Mouse (Mus musculus): ENCODE measurements around the gene Kcnk5. TPM values are rescaled to one million over a fixed set of nuclear protein-coding genes. Genes with fewer than 3 reads are reported as not detected.
A peak's percentile ranks its signal among the peaks of the same experiment; 100 is the strongest.

Gene Kcnk5
- polyA plus RNA-seq, 1 experiment from 2014 or later = 4.9 TPM

- 64% methylated on average over 1 of the region's 1 CpGs for WGBS
- no peak for DNase-seq (ENCODE audit: low spot score)
Observed at GRCm38 (mm10) chr14:20168478-20168877, 13.1 kb downstream of the Kcnk5 start.

GRCm38 (mm10) chr14:20168054-20168453, 13.6 kb downstream of the Kcnk5 start:
- no peak overlapping the region for H3K9ac ChIP-seq (ENCODE audit: low read depth, low read length)
- H3K36me3 ChIP-seq (ENCODE audit: control insufficient read depth, insufficient read depth, low read length) = no peaks in the 10 kb centered on the region
- H3K27ac ChIP-seq (replicated peaks; ENCODE audit: low read depth, low read length) = no peak overlapping the region
- WGBS = 92% methylated on average over 2 of the region's 2 CpGs
- H3K4me3 ChIP-seq (ENCODE audit: low read depth, low read length) = no peak overlapping the region
- DNase-seq (ENCODE audit: low spot score) (no peak), ATAC-seq (ENCODE audit: low read depth) (no peak)
- no peaks in the 10 kb centered on the region for H3K9me3 ChIP-seq (ENCODE audit: control insufficient read depth, low read length)
- peaks cover 3% of the 10 kb centered on the region; the same call in 1 of the 2 replicates for H3K4me1 ChIP-seq (ENCODE audit: control insufficient read depth, insufficient read depth, low read length)
- no peak overlapping the region for H3K4me2 ChIP-seq (ENCODE audit: low read depth, low read length)
- H3K27me3 ChIP-seq (replicated peaks; ENCODE audit: control insufficient read depth, insufficient read depth, low read length) = no peaks in the 10 kb centered on the region

More at GRCm38 (mm10) chr14:20168478-20168877, 13.1 kb downstream of the Kcnk5 start:
- Histone ChIP-seq H3K36me3 (ENCODE audit: control insufficient read depth, insufficient read depth, low read length) (no peaks in the 10 kb centered on the region), H3K9me3 (ENCODE audit: control insufficient read depth, low read length) (no peaks in the 10 kb centered on the region), H3K4me2 (ENCODE audit: low read depth, low read length) (no peak overlapping the region), H3K4me3 (ENCODE audit: low read depth, low read length) (no peak overlapping the region), H3K27ac (replicated peaks; ENCODE audit: low read depth, low read length) (no peak overlapping the region), H3K27me3 (replicated peaks; ENCODE audit: control insufficient read depth, insufficient read depth, low read length) (no peaks in the 10 kb centered on the region), H3K9ac (ENCODE audit: low read depth, low read length) (no peak overlapping the region), H3K4me1 (ENCODE audit: control insufficient read depth, insufficient read depth, low read length) (no peaks in the 10 kb centered on the region)
- ATAC-seq (ENCODE audit: low read depth) = no peak

- ATAC-seq (ENCODE audit: low read depth) = no peak
- no peaks in the 10 kb centered on the region for H3K27me3 ChIP-seq (replicated peaks; ENCODE audit: control insufficient read depth, insufficient read depth, low read length)
- no peak overlapping the region for H3K4me3 ChIP-seq (ENCODE audit: low read depth, low read length)
- no peak overlapping the region for H3K27ac ChIP-seq (replicated peaks; ENCODE audit: low read depth, low read length)
- no peak overlapping the region for H3K9ac ChIP-seq (ENCODE audit: low read depth, low read length)
- no peak overlapping the region for H3K4me2 ChIP-seq (ENCODE audit: low read depth, low read length)
- 60% methylated on average over 1 of the region's 1 CpGs for WGBS
- no peaks in the 10 kb centered on the region for H3K9me3 ChIP-seq (ENCODE audit: control insufficient read depth, low read length)
- peak; percentile 34 for DNase-seq (ENCODE audit: low spot score)
- H3K4me1 ChIP-seq (ENCODE audit: control insufficient read depth, insufficient read depth, low read length) = peaks cover 13% of the 10 kb centered on the region
- no peaks in the 10 kb centered on the region for H3K36me3 ChIP-seq (ENCODE audit: control insufficient read depth, insufficient read depth, low read length)
Observed at GRCm38 (mm10) chr14:20165413-20165812, 16.2 kb downstream of the Kcnk5 start.

- 89% methylated on average over 7 of the region's 7 CpGs for WGBS
- H3K36me3 ChIP-seq (ENCODE audit: control insufficient read depth, insufficient read depth, low read length) = no peaks in the 10 kb centered on the region
- peaks cover 15% of the 10 kb centered on the region for H3K4me1 ChIP-seq (ENCODE audit: control insufficient read depth, insufficient read depth, low read length)
Observed at GRCm38 (mm10) chr14:20164438-20164837, 17.2 kb downstream of the Kcnk5 start.

GRCm38 (mm10) chr14:20162686-20163085, 18.9 kb downstream of the Kcnk5 start:
- Histone ChIP-seq H3K4me1 (ENCODE audit: control insufficient read depth, insufficient read depth, low read length) (peaks cover 19% of the 10 kb centered on the region), H3K9me3 (ENCODE audit: control insufficient read depth, low read length) (no peaks in the 10 kb centered on the region), H3K9ac (ENCODE audit: low read depth, low read length) (no peak overlapping the region), H3K4me2 (ENCODE audit: low read depth, low read length) (no peak overlapping the region), H3K4me3 (ENCODE audit: low read depth, low read length) (no peak overlapping the region), H3K27ac (replicated peaks; ENCODE audit: low read depth, low read length) (0 out of 2 replicates have a peak overlapping the region, but pooled peaks have one; percentile 39), H3K36me3 (ENCODE audit: control insufficient read depth, insufficient read depth, low read length) (no peaks in the 10 kb centered on the region), H3K27me3 (replicated peaks; ENCODE audit: control insufficient read depth, insufficient read depth, low read length) (no peaks in the 10 kb centered on the region)
- DNase-seq (ENCODE audit: low spot score) (peak; percentile 51), ATAC-seq (ENCODE audit: low read depth) (peak; percentile 39)
- WGBS = 49% methylated on average over 6 of the region's 6 CpGs

More at GRCm38 (mm10) chr14:20164438-20164837, 17.2 kb downstream of the Kcnk5 start:
- H3K27ac ChIP-seq (replicated peaks; ENCODE audit: low read depth, low read length) = no peak overlapping the region
- no peaks in the 10 kb centered on the region for H3K27me3 ChIP-seq (replicated peaks; ENCODE audit: control insufficient read depth, insufficient read depth, low read length)
- DNase-seq (ENCODE audit: low spot score) = no peak
- ATAC-seq (ENCODE audit: low read depth) = no peak
- H3K9ac ChIP-seq (ENCODE audit: low read depth, low read length) = no peak overlapping the region
- H3K4me3 ChIP-seq (ENCODE audit: low read depth, low read length) = no peak overlapping the region
- no peaks in the 10 kb centered on the region for H3K9me3 ChIP-seq (ENCODE audit: control insufficient read depth, low read length)
- no peak overlapping the region for H3K4me2 ChIP-seq (ENCODE audit: low read depth, low read length)

GRCm38 (mm10) chr14:20158727-20159681, 22.6 kb downstream of the Kcnk5 start:
- DNase-seq (ENCODE audit: low spot score) = no peak
- no peak for ATAC-seq (ENCODE audit: low read depth)
- H3K9ac ChIP-seq (ENCODE audit: low read depth, low read length) = no peak overlapping the region
- 59% methylated on average over 8 of the region's 8 CpGs for WGBS
- no peak overlapping the region for H3K27ac ChIP-seq (replicated peaks; ENCODE audit: low read depth, low read length)
- no peaks in the 10 kb centered on the region for H3K9me3 ChIP-seq (ENCODE audit: control insufficient read depth, low read length)
- H3K4me1 ChIP-seq (ENCODE audit: control insufficient read depth, insufficient read depth, low read length) = peaks cover 23% of the 10 kb centered on the region
- H3K4me2 ChIP-seq (ENCODE audit: low read depth, low read length) = no peak overlapping the region
- no peaks in the 10 kb centered on the region for H3K27me3 ChIP-seq (replicated peaks; ENCODE audit: control insufficient read depth, insufficient read depth, low read length)
- H3K36me3 ChIP-seq (ENCODE audit: control insufficient read depth, insufficient read depth, low read length) = no peaks in the 10 kb centered on the region
- H3K4me3 ChIP-seq (ENCODE audit: low read depth, low read length) = no peak overlapping the region

GRCm38 (mm10) chr14:20157595-20157994, 24.0 kb downstream of the Kcnk5 start:
- Histone ChIP-seq H3K27ac (replicated peaks; ENCODE audit: low read depth, low read length) (no peak overlapping the region), H3K4me2 (ENCODE audit: low read depth, low read length) (no peak overlapping the region), H3K9ac (ENCODE audit: low read depth, low read length) (no peak overlapping the region), H3K4me3 (ENCODE audit: low read depth, low read length) (no peak overlapping the region), H3K36me3 (ENCODE audit: control insufficient read depth, insufficient read depth, low read length) (no peaks in the 10 kb centered on the region), H3K9me3 (ENCODE audit: control insufficient read depth, low read length) (no peaks in the 10 kb centered on the region), H3K27me3 (replicated peaks; ENCODE audit: control insufficient read depth, insufficient read depth, low read length) (no peaks in the 10 kb centered on the region), H3K4me1 (ENCODE audit: control insufficient read depth, insufficient read depth, low read length) (peaks cover 17% of the 10 kb centered on the region; the same call in 1 of the 2 replicates)
- ATAC-seq (ENCODE audit: low read depth) = no peak
- 84% methylated on average over 10 of the region's 10 CpGs for WGBS
- DNase-seq (ENCODE audit: low spot score) = no peak

GRCm38 (mm10) chr14:20155718-20156117, 25.9 kb downstream of the Kcnk5 start:
- H3K9me3 ChIP-seq (ENCODE audit: control insufficient read depth, low read length) = no peaks in the 10 kb centered on the region
- H3K4me2 ChIP-seq (ENCODE audit: low read depth, low read length) = no peak overlapping the region
- no peak overlapping the region for H3K27ac ChIP-seq (replicated peaks; ENCODE audit: low read depth, low read length)
- H3K27me3 ChIP-seq (replicated peaks; ENCODE audit: control insufficient read depth, insufficient read depth, low read length) = no peaks in the 10 kb centered on the region
- no peak overlapping the region for H3K4me3 ChIP-seq (ENCODE audit: low read depth, low read length)
- 54% methylated on average over 10 of the region's 10 CpGs for WGBS
- no peaks in the 10 kb centered on the region for H3K36me3 ChIP-seq (ENCODE audit: control insufficient read depth, insufficient read depth, low read length)
- H3K4me1 ChIP-seq (ENCODE audit: control insufficient read depth, insufficient read depth, low read length) = peaks cover 12% of the 10 kb centered on the region; the same call in 1 of the 2 replicates
- no peak overlapping the region for H3K9ac ChIP-seq (ENCODE audit: low read depth, low read length)
- DNase-seq (ENCODE audit: low spot score) = no peak
- no peak for ATAC-seq (ENCODE audit: low read depth)
